Mouse (Mus musculus) heart, postnatal 25 days (tissue): ENCODE data around the gene Nfkb1. TPM values are rescaled to one million over a fixed set of nuclear protein-coding genes. Genes with fewer than 3 reads are reported as not detected.
A peak's percentile ranks its signal among the peaks of the same experiment; 100 is the strongest.

Experiments
- DNase-seq: peaks from one replicate; pipeline ENCODE4 v3.0.0; 2022; ENCODE audit warnings: low spot score
- intact Hi-C: fragments of 180-260 bp; cut with DNase I; formaldehyde crosslinking; loops from one replicate; pipeline ENCODE4 v1.15.1; 2025
- total RNA-seq, 2 experiments: library from RNA; stranded (reverse); gene quantifications; 2 replicates each; pipeline ENCODE4 v1.2.3; 2021

Nfkb1 gene
- 10 to 100 TPM; 37.1 to 38.5 TPM for total RNA-seq

GRCm38 (mm10) chr3:135691191-135692131 is at the start of gene Nfkb1:
Gene Nfkb1, minus strand, starts transcription at chr3:135691547.
- peak; percentile 46 for DNase-seq
- intact Hi-C loops: loop anchor here (5.0 kb wide), 2 partner anchors 84 to 269 kb away; partner anchors contain the start of gene Cisd2

GRCm38 (mm10) chr3:135740711-135741110 is 49.4 kb upstream of the Nfkb1 start:
- DNase-seq: no peak
- intact Hi-C loops: no loop called here

- DNase-seq: no peak
- intact Hi-C loops: loop anchor here (5.0 kb wide), 1 partner anchor 452 kb away; the partner anchor contains the start of gene Bdh2
Observed at GRCm38 (mm10) chr3:135734736-135735135, 43.4 kb upstream of the Nfkb1 start.

- intact Hi-C loops: loop anchor here (5.0 kb wide), 1 partner anchor 451 kb away; the partner anchor contains the start of gene Bdh2
Observed at GRCm38 (mm10) chr3:135732747-135733445, 41.5 kb upstream of the Nfkb1 start.

GRCm38 (mm10) chr3:135731292-135732047 is 40.1 kb upstream of the Nfkb1 start:
- intact Hi-C loops: loop anchor here (2.0 to 5.0 kb wide), 2 partner anchors 329 to 449 kb away; partner anchors contain the start of gene Bdh2
- peak; percentile 71 for DNase-seq

More at GRCm38 (mm10) chr3:135732747-135733445, 41.5 kb upstream of the Nfkb1 start:
- DNase-seq: no peak

- DNase-seq: no peak
- intact Hi-C loops: loop anchor here (2.0 to 5.0 kb wide), 2 partner anchors 328 to 448 kb away; partner anchors contain the start of gene Bdh2
Observed at GRCm38 (mm10) chr3:135730790-135731189, 39.4 kb upstream of the Nfkb1 start.

GRCm38 (mm10) chr3:135729575-135729974 is 38.2 kb upstream of the Nfkb1 start:
- peak; percentile 42 for DNase-seq
- intact Hi-C loops: loop anchor here (5.0 kb wide), 1 partner anchor 437 kb away; no protein-coding TSS in a partner anchor

- DNase-seq: no peak
- intact Hi-C loops: loop anchor here (5.0 kb wide), 1 partner anchor 437 kb away; no protein-coding TSS in a partner anchor
Observed at GRCm38 (mm10) chr3:135728900-135729299, 37.6 kb upstream of the Nfkb1 start.

GRCm38 (mm10) chr3:135727339-135727738 is 36.0 kb upstream of the Nfkb1 start:
- intact Hi-C loops: loop anchor here (5.0 kb wide), 1 partner anchor 435 kb away; no protein-coding TSS in a partner anchor
- no peak for DNase-seq

- no peak for DNase-seq
- intact Hi-C loops: loop anchor here (5.0 kb wide), 1 partner anchor 434 kb away; no protein-coding TSS in a partner anchor
Observed at GRCm38 (mm10) chr3:135726521-135727275, 35.4 kb upstream of the Nfkb1 start.

- intact Hi-C loops: loop anchor here (5.0 kb wide), 1 partner anchor 434 kb away; no protein-coding TSS in a partner anchor
- no peak for DNase-seq
Observed at GRCm38 (mm10) chr3:135726023-135726422, 34.7 kb upstream of the Nfkb1 start.

GRCm38 (mm10) chr3:135722104-135722503 is 30.8 kb upstream of the Nfkb1 start:
- DNase-seq: no peak
- intact Hi-C loops: no loop called here

- intact Hi-C loops: no loop called here
- DNase-seq: no peak
Observed at GRCm38 (mm10) chr3:135719969-135720368, 28.6 kb upstream of the Nfkb1 start.

GRCm38 (mm10) chr3:135719179-135719532 is 27.8 kb upstream of the Nfkb1 start:
- intact Hi-C loops: no loop called here
- DNase-seq: no peak

- DNase-seq: no peak
- intact Hi-C loops: no loop called here
Observed at GRCm38 (mm10) chr3:135718323-135719178, 27.2 kb upstream of the Nfkb1 start.

- DNase-seq: no peak
- intact Hi-C loops: loop anchor here (5.0 kb wide), 2 partner anchors 156 to 431 kb away; partner anchors contain the start of gene Bdh2
Observed at GRCm38 (mm10) chr3:135713016-135713950, 21.9 kb upstream of the Nfkb1 start.

- no peak for DNase-seq
- intact Hi-C loops: loop anchor here (5.0 kb wide), 2 partner anchors 154 to 429 kb away; partner anchors contain the start of gene Bdh2
Observed at GRCm38 (mm10) chr3:135711613-135712012, 20.3 kb upstream of the Nfkb1 start.
